Mouse (Mus musculus): ENCODE measurements around the gene Slc30a1.

- TF ChIP-seq POLR2A (IDR thresholded peaks at IDR 0.05; ENCODE audit: control insufficient read depth, extremely low read depth, insufficient read depth, low read length, poor library complexity) (no peak), CTCF (IDR thresholded peaks at IDR 0.05; ENCODE audit: borderline replicate concordance, control insufficient read depth, extremely low read depth, insufficient read depth, low read length, poor library complexity) (no peak)
Measured at GRCm38 (mm10) chr1:191861247-191861646, 45.3 kb upstream of the Slc30a1 start.

Measured in thymus, adult 2 months (tissue).